Mouse (Mus musculus) ES-E14 (cell line): ENCODE results near the gene Arfgap2.

Experiments
- HCFC1 ChIP-seq: IDR thresholded peaks from 2 replicates; pipeline ENCODE4 v1.6.1; 2012; ENCODE audit warnings: low read length, inconsistent platforms, borderline replicate concordance; ENCODE audit not compliant: insufficient read depth
- MAFK ChIP-seq: IDR thresholded peaks from 2 replicates; pipeline ENCODE4 v1.6.1; 2014; ENCODE audit warnings: mild to moderate bottlenecking, low read depth, low read length, inconsistent platforms; ENCODE audit not compliant: insufficient read depth
- ZC3H11A ChIP-seq: IDR thresholded peaks from 2 replicates; pipeline ENCODE4 v1.6.1; 2012; ENCODE audit warnings: low read depth, mild to moderate bottlenecking, inconsistent platforms, low read length, borderline replicate concordance

GRCm38 (mm10) chr2:91305926-91306325 is 41.2 kb downstream of the Arfgap2 start:
- TF ChIP-seq HCFC1 (no peak), MAFK (no peak), ZC3H11A (no peak)
